Mouse (Mus musculus) bone marrow, adult 2 months (tissue): ENCODE results near the gene Snx9. TPM values are rescaled to one million over a fixed set of nuclear protein-coding genes. Genes with fewer than 3 reads are reported as not detected.
A peak's percentile ranks its signal among the peaks of the same experiment; 100 is the strongest.

Experiments
- H3K27ac ChIP-seq: fragments of 200-500 bp; 2 replicates; pipeline ENCODE4 v1.5.1; 2012; ENCODE audit warnings: low read depth, mild to moderate bottlenecking, control low read depth, inconsistent platforms, low read length; ENCODE audit not compliant: control insufficient read depth, poor library complexity, insufficient read depth
- H3K4me1 ChIP-seq: fragments of 200-500 bp; 2 replicates; pipeline ENCODE4 v1.6.1; 2011; ENCODE audit warnings: low read length; ENCODE audit not compliant: control insufficient read depth, insufficient read depth
- H3K4me3 ChIP-seq: fragments of 200-500 bp; replicated peaks from 2 replicates; pipeline ENCODE3; 2011; ENCODE audit warnings: mild to moderate bottlenecking, low read depth, low read length, control low read depth; ENCODE audit not compliant: control insufficient read depth
- CTCF ChIP-seq: fragments of 200-500 bp; IDR thresholded peaks from 2 replicates; pipeline ENCODE4 v1.5.1; 2011; ENCODE audit warnings: low read length, control low read depth; ENCODE audit not compliant: control insufficient read depth, insufficient read depth
- POLR2A ChIP-seq: fragments of 200-500 bp; IDR thresholded peaks from 2 replicates; pipeline ENCODE4 v1.6.1; 2011; ENCODE audit warnings: low read depth, mild to moderate bottlenecking, control low read depth, low read length, borderline replicate concordance; ENCODE audit not compliant: control insufficient read depth
- WGBS: fragments of 180-500 bp; shearing (Covaris S2); methylation state at CpG from one replicate; pipeline ENCODE4 v1.1.7; 2018; 5-methylcytosine and 5-hydroxymethylcytosine counted together
- polyA plus RNA-seq: library from polyadenylated mRNA; stranded (reverse); fragments of >200 nt; gene quantifications from 2 replicates; pipeline ENCODE4 v1.2.4, GENCODE M21; 2011; ENCODE audit warnings: low replicate concordance; ENCODE audit not compliant: missing spikeins, insufficient read depth, insufficient read length

Gene Snx9
- polyA plus RNA-seq, 1 experiment: 16.6 TPM

DNA sequence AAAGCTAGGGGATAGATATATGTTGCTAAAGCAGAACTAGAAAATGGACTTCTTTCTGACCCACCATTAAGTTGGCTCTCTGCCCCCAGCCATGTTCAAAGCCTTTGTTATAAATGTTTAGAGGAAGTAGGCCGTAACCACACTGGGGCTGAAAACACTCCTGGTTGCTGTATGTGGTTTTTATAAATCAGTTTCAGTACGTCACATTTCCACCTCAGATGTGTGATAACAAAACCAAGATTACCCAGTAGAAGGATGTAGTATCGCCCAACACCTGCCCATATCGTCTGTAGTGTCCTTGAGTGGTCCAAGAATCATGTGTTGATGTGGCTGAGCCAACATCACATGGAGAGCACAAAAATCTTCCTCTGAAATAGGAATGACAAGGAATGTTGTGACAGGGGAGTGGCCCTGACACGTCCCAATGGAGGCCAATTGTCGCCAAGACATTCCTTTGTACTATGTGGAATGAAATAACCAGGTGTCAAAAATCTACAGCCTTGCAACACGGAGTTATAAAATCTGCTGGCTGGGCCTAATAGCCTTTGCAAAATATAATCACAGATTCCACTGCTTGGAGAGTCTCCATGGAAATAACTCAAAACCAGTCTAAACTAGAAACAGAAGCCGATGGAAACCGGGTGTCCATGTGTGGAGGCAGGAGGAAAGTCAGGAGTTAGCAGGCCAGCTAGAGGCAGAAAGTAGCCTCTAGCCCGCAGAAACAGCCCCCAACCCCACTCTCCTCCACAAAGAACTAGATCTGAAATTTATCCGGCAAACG, 36.6 kb upstream of the Snx9 start:
- H3K27ac ChIP-seq: peak overlapping the region; percentile 45; the same call in 1 of the 2 replicates
- peaks cover 21% of the 10 kb centered on the region for H3K4me1 ChIP-seq
- WGBS: 37% methylated on average over 12 of the region's 12 CpGs

DNA sequence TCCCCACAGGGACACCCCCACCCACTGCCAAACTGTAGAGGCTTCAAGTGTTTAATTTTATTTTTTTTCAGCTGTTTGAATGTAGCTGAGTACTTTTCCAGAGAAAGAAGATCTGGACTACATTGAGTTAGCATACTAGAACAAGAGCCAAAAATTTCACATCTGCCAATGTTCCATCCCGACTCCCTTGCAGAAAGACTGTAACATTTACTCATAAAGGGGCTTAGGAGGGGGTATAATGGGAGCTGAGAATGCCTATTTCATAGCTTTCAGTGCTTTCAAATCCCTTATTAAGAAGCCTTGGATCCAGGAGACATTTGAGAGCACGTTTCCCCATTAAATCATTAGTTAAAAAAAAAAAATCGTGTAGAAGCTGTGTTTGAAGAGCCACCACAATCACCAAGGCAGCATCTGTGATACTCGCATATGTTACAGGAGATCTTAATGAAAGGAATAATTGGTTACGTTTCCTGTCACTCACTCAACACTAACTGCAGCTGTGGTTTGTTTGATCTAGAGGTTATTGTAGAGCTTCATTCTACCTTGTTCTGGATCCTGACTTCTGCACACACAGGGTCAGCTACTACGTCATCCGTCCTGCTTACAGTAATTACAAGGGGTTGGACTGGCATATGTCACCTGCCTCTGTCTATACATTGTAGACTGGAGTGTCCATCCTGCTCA, 35.8 kb upstream of the Snx9 start:
- TF ChIP-seq CTCF (no peak), POLR2A (no peak)
- WGBS: 53% methylated on average over 7 of the region's 7 CpGs
- Histone ChIP-seq H3K27ac (no peak overlapping the region), H3K4me3 (no peak overlapping the region), H3K4me1 (peaks cover 19% of the 10 kb centered on the region)

More for the DNA sequence above, 36.6 kb upstream of the Snx9 start:
- TF ChIP-seq POLR2A (no peak), CTCF (no peak)
- H3K4me3 ChIP-seq: no peak overlapping the region

DNA sequence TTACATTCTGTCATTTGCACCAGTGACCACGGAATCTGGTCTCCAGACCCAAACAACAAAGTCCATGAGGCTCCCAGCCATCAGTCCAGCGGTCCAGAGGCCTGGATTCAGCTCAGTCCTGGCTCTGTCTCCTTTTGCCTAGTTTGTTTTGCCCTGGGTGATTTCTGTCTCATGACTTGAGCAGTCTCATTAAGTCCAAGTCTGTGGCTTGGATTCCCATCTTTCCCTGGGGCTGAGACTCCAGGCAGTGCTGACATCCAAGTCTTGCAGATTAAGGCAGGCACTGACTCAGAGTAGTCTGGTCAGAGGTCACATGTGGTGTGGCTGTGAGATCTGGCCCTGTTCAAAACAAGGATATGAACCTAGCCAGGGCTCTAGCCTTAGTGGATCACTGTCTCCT, 35.2 kb upstream of the Snx9 start:
- Histone ChIP-seq H3K27ac (no peak overlapping the region), H3K4me1 (peaks cover 19% of the 10 kb centered on the region), H3K4me3 (no peak overlapping the region)
- WGBS: 78% methylated on average over 2 of the region's 2 CpGs
- TF ChIP-seq CTCF (no peak), POLR2A (no peak)

DNA sequence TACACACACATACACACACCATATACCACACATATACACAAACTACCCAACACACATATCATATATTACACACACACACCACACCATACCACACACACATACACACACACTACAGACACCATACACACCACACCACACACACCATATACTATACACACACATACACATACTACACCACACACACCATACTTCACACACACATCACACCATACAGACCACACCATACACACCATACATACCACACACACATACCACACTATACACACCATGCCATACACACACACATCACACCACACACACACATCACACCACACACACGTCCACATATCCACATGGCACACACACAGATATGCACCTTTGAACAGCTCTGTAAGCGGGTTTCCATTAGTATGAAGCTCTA, 34.3 kb upstream of the Snx9 start:
- no peak overlapping the region for H3K4me3 ChIP-seq
- TF ChIP-seq POLR2A (no peak), CTCF (no peak)
- 75% methylated on average over 2 of the region's 2 CpGs for WGBS
- H3K27ac ChIP-seq: no peak overlapping the region
- peaks cover 16% of the 10 kb centered on the region for H3K4me1 ChIP-seq

DNA sequence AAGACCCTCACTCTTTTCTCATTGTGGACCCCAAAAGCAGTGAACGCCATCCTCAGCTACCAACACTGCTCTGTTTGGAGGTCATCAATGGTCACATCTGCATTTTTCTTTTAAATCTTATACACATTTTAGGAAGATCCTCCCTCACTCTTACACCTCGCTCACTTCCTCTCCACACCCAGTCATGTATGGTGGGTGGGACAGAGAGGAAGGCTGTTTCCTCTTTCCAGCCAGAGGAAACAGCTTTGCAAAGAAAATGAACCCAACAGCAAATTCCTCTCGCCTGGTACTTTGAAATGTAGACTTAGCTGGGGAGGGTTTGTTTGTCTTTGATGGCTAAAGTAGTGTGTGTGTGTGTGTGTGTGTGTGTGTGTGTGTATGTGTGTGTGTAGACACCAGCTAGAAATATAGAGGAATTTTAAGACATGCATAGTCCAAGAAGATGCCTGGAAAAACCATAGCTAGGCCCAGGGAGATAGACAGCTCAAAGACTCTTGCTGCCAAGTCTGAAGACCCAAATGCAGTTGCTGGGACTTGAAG, 33.2 kb upstream of the Snx9 start:
- peak overlapping the region; percentile 67; the same call in 1 of the 2 replicates for H3K27ac ChIP-seq

DNA sequence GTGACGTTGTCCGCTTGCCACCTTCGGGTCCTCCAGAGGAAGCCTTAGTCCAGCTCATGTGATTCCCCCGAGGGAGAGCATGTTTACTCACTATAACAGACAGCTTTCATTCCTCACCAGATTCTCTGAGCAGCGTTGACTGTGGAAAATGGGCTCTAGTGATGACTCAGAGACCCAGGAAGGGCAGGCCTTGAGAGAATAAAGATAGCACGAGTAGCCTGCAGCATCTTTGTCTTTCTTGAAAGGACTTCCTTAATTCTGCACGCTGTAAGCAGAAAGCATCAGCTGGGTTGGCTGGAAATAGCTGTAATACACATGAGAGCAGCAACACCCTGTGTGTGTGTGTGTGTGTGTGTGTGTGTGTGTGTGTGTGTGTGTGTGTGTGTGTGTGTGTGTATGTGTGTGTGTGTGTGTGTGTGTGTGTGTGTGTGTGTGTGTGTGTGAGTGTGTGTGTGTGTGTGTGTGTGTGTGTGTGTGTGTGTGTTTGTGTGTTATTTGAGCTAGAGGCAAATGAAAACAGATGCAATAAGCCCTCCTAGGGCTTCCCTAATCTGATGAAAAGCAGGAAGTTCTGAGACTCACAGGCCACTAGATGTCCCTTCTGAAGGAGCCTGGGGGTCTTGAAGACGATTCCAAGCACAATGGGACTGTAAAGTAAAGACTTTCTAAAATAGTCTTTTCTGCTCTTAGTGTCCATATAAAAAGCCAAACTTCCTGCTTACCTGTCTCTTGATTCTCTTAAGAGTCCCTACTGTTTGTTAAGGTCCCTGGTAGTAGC, 27.1 kb upstream of the Snx9 start:
- Histone ChIP-seq H3K4me1 (no peaks in the 10 kb centered on the region; the same call in 1 of the 2 replicates), H3K27ac (no peak overlapping the region), H3K4me3 (no peak overlapping the region)
- 34% methylated on average over 8 of the region's 8 CpGs for WGBS
- TF ChIP-seq POLR2A: no peak
- no peak for TF ChIP-seq CTCF

More for the DNA sequence above, 33.2 kb upstream of the Snx9 start:
- Histone ChIP-seq H3K4me1 (peaks cover 13% of the 10 kb centered on the region), H3K4me3 (no peak overlapping the region)
- TF ChIP-seq CTCF (no peak), POLR2A (no peak)
- 16% methylated on average over 3 of the region's 3 CpGs for WGBS

DNA sequence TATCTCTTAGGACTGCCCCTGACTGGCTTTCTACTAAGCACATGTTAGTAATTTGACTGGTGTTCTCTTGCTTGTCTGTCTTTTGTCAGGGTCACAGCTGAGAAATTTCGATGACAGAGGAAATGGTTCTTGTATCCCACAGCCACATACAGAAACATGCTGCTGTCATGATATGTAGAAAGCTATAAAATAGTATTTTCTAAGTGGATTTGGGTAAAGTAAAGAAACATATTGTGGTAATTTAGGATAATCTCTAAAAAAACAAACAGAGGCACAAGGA, 26.5 kb upstream of the Snx9 start:
- no peak overlapping the region for H3K4me3 ChIP-seq
- no peak overlapping the region for H3K27ac ChIP-seq
- 13% methylated on average over 1 of the region's 1 CpGs for WGBS

DNA sequence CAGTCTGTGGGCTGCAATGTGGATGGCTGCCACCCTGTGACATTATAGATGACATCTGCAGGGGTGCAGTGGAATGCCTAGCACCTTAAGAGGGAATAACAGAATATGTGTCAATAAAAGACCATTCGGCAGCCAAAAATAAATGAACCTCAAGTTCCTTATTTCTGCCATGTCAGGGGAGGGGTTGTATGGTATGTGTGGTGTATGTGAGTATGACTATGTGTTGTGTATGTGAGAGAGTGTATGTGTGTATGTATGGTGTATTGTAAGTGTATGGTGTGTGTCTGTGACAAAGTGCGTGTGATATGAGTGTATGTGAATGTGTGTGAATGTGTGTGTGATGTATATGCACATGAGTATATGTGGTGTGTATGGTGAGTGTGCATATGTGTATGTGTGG, 23.3 kb upstream of the Snx9 start:
- TF ChIP-seq CTCF: no peak
- TF ChIP-seq POLR2A: no peak
- Histone ChIP-seq H3K4me3 (no peak overlapping the region), H3K4me1 (no peaks in the 10 kb centered on the region; the same call in 1 of the 2 replicates), H3K27ac (no peak overlapping the region)
- WGBS: 41% methylated on average over 2 of the region's 2 CpGs

More for the DNA sequence above, 26.5 kb upstream of the Snx9 start:
- TF ChIP-seq CTCF (no peak), POLR2A (no peak)
- no peaks in the 10 kb centered on the region; the same call in 1 of the 2 replicates for H3K4me1 ChIP-seq
